Mouse (Mus musculus) heart, postnatal 0 days (tissue): ENCODE results near the gene Sigmar1. TPM values are rescaled to one million over a fixed set of nuclear protein-coding genes. Genes with fewer than 3 reads are reported as not detected.

Experiments
- ATAC-seq: fragments of 200-750 bp; cut with Nextera tagmentation; 2 replicates; pipeline ENCODE4 v1.8.0; 2017; ENCODE audit warnings: low read depth, moderate number of reproducible peaks, moderate library complexity; ENCODE audit not compliant: insufficient read depth
- DNase-seq: peaks from one replicate; pipeline ENCODE4 v3.0.0-alpha.2; 2016; ENCODE audit warnings: low spot score
- H3K27ac ChIP-seq: fragments of 300-500 bp; sonication (generic); 2 replicates; pipeline ENCODE4 v1.5.1; 2014; ENCODE audit warnings: low read depth, mild to moderate bottlenecking
- H3K27me3 ChIP-seq: fragments of 300-500 bp; sonication (generic); 2 replicates; pipeline ENCODE4 v1.6.1; 2014; ENCODE audit warnings: low read length, mixed read lengths; ENCODE audit not compliant: control insufficient read depth, insufficient read depth
- H3K36me3 ChIP-seq: fragments of 300-500 bp; sonication (generic); replicated peaks from 2 replicates; pipeline ENCODE4 v1.6.1; 2014; ENCODE audit warnings: low read length, mixed read lengths; ENCODE audit not compliant: control insufficient read depth, insufficient read depth
- H3K4me1 ChIP-seq: fragments of 300-500 bp; sonication (generic); 2 replicates; pipeline ENCODE4 v1.6.1; 2014; ENCODE audit warnings: antibody characterized with exemption; ENCODE audit not compliant: control insufficient read depth, insufficient read depth
- H3K4me2 ChIP-seq: fragments of 300-500 bp; sonication (generic); 2 replicates; pipeline ENCODE4 v1.6.1; 2014; ENCODE audit warnings: low read depth, mild to moderate bottlenecking, low read length, moderate library complexity
- H3K4me3 ChIP-seq: fragments of 300-500 bp; sonication (generic); 2 replicates; pipeline ENCODE4 v1.5.1; 2014; ENCODE audit warnings: low read depth, low read length
- H3K9ac ChIP-seq: fragments of 300-500 bp; sonication (generic); replicated peaks from 2 replicates; pipeline ENCODE4 v1.6.1; 2014; ENCODE audit warnings: low read depth, low read length, mixed read lengths
- H3K9me3 ChIP-seq: fragments of 300-500 bp; sonication (generic); replicated peaks from 2 replicates; pipeline ENCODE4 v1.6.1; 2016; ENCODE audit warnings: low read length; ENCODE audit not compliant: control insufficient read depth
- CTCF ChIP-seq: IDR thresholded peaks from 2 replicates; pipeline ENCODE4 v1.5.1; 2016; ENCODE audit warnings: antibody characterized with exemption, control low read depth, low read depth
- EP300 ChIP-seq: IDR thresholded peaks from 2 replicates; pipeline ENCODE4 v1.6.1; 2016; ENCODE audit warnings: antibody characterized with exemption, low read depth
- WGBS: fragments of 180-500 bp; shearing (Covaris S2); extraction: QIAGEN DNeasy Blood & Tissue Kit; methylation state at CpG from one replicate; pipeline ENCODE4 v1.1.7; 2014; 5-methylcytosine and 5-hydroxymethylcytosine counted together
- polyA plus RNA-seq: library from polyadenylated mRNA; unstranded; fragments of >200 nt; fragmentation: Nextera tagmentation; extraction: Ambion mirVana; gene quantifications from 2 replicates; pipeline ENCODE4 v1.2.1, GENCODE M21; 2015
- total RNA-seq: library from RNA; depleted of rRNA; stranded (reverse); fragments of >200 nt; gene quantifications from 2 replicates; pipeline ENCODE4 v1.2.3, GENCODE M21; 2014; ENCODE audit warnings: low replicate concordance

The Sigmar1 gene
- total and polyA plus RNA-seq, 2 experiments from 2014 or later: 33.4 to 57.4 TPM

DNA sequence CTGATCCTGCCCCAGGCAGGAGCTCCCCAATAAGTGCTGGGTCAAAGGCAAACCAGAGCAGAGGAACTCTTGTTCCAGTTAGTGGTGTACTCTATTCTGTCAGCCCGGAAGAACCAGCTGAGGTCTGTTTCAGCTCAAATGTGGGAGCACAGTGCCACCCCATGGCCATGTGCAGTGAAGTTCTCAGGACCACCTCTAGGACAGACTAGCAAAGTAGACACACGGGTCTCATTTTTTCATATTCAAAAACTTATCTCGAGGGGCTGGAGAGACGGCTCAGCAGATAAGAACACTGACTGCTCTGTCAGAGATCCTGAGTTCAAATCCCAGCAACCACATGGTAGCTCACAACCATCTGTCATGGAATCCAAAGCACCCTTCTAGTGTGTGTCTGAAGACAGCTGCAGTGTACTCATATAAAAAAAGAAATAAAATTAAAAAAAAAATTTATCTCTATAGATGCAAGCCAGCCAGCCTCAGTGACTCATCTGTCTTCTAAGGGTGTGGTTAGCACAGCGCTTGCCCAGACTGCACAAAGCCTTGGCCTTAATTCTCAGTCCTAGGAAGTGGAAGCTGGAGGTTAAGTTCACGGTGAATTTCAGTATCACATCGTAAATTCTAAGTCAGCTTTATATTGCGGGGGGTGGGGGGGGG is 18.2 kb downstream of the Sigmar1 start:
- H3K4me1 ChIP-seq: peaks cover 14% of the 10 kb centered on the region
- 35% methylated on average over 8 of the region's 8 CpGs for WGBS
- ATAC-seq: peak; percentile 59

DNA sequence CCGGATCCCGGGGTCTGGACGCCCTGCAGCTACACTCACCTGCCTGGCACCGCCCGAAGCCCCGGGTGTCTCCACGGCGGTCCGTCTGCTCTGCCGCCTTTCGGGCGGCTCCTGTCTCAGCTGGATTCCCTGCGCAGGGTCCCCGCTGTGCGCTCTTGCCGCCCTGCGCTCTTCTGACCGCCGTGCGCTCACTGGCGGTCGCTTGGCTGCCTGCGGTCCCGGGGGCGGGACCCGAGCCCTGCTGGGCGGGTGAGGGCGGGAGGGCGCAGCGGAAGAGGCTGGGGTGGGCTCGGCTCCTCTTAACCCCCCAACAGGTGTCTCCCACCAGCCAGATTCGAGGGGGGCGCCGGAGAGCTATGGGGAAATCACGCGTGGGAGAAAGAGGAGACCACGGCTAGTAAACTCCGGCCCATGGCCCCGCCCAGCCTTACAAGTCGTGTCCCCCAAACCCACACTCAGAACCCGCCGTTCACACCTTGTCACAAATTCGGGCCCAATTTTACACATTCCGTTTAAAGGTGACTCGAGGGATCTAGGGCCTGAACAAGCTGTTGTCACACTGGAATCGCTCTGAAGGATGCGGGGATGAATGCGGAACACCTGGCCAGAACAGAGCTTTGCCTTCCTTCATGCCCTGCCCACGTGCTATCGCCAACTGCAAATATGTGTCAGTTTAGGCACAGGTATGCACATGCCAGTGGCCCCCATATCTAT is 24.7 kb downstream of the Sigmar1 start, which contains the start of gene Arid3c:
TSS of gene Arid3c (minus strand) at position 91 of the 714 bp plus-strand sequence.
- Histone ChIP-seq H3K9ac (no peak within 1 kb of the TSS), H3K27ac (no peak within 1 kb of the TSS), H3K4me1 (0 out of 2 replicates have a peak, but pooled peaks cover 8% of the 10 kb centered on the region), H3K27me3 (peaks cover 68% of the 10 kb centered on the region), H3K9me3 (no peaks in the 10 kb centered on the region), H3K4me2 (peak within 1 kb of the TSS; percentile 62), H3K4me3 (peak within 1 kb of the TSS; percentile 46), H3K36me3 (no peaks in the 10 kb centered on the region)
- no peak for DNase-seq
- 2% methylated on average over 44 of the region's 50 CpGs for WGBS
- peak; percentile 52; the same call in 1 of the 2 replicates for ATAC-seq
- TF ChIP-seq CTCF: no peak
- TF ChIP-seq EP300: no peak

More for the DNA sequence above, 18.2 kb downstream of the Sigmar1 start:
- Histone ChIP-seq H3K4me3 (no peak overlapping the region), H3K27me3 (0 out of 2 replicates have a peak, but pooled peaks cover 8% of the 10 kb centered on the region), H3K9me3 (no peaks in the 10 kb centered on the region), H3K9ac (no peak overlapping the region), H3K36me3 (peaks cover 10% of the 10 kb centered on the region; the same call in 1 of the 2 replicates), H3K27ac (no peak overlapping the region), H3K4me2 (no peak overlapping the region)
- TF ChIP-seq EP300: no peak
- TF ChIP-seq CTCF: peak; percentile 83
- peak; percentile 67 for DNase-seq

DNA sequence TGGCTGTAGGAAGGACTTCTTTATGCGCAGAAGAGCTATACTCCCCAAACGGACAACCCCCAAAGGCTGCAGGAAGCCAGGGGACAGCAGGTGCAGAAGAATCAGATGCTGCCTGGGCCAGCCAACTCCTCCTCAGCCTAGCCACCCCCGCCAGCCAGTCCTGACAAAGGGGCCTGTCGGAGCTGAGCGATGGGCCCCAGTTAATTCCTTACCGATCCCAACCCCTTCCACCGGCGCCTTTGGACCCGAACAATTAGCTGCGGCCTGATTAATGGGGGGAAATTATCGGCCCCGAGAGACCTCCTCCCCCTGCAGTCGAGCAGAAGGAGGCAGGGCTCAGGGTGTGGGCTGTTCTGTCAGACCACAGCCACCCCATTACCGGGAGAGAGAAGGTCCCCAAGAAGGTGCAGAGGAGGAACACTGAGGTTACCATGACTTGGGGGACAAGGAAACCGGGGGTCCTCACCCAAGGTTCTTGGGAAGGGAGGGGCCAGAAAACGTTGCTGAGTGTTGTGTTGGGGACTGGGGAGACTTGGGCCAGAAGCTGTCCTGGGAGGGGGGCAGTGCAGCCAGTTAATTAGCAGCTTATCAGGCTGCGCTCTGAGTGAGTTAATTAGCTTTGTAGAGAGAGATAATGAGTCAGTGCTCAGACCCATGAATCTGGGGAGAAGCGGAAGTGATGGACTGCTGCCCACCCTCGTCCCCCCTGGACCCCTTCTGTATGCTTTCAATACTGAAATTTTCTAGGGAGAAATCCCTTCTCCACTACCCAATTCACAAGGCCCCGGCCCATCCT is 28.9 kb downstream of the Sigmar1 start:
- no peaks in the 10 kb centered on the region for H3K36me3 ChIP-seq
- no peak for TF ChIP-seq EP300
- no peak for TF ChIP-seq CTCF
- ATAC-seq (no peak), DNase-seq (no peak)
- H3K9ac ChIP-seq: no peak overlapping the region
- H3K27ac ChIP-seq: no peak overlapping the region
- H3K4me2 ChIP-seq: no peak overlapping the region
- peaks cover 17% of the 10 kb centered on the region for H3K4me1 ChIP-seq
- no peak overlapping the region for H3K4me3 ChIP-seq
- 19% methylated on average over 20 of the region's 20 CpGs for WGBS
- no peaks in the 10 kb centered on the region for H3K9me3 ChIP-seq
- H3K27me3 ChIP-seq: peaks cover 80% of the 10 kb centered on the region

DNA sequence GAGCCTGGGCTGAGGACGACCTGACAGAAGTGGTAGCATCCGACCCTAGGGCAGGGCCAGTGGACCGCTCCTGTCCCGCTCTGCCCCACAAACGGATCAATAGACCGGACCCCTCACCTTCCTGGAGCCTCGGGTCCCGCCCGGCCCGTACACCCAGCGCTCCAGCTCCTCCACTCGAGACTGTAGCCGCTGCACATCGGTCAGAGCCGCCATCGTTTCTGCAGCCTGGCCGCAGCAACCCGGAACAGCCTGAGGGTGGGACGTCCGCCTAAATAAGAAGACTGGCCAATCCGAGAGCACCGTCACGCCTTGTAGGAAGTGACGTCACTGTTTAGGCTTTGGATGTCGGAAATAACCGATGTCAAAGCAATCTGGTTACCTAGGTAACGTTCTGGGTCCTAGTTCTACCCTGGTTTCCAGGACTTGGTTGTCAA is 33.0 kb downstream of the Sigmar1 start, which contains the start of gene Dctn3:
TSS of gene Dctn3 (minus strand) at position 253 of the 434 bp plus-strand sequence.
- Histone ChIP-seq H3K27ac (no peak within 1 kb of the TSS), H3K9ac (peak within 1 kb of the TSS; percentile 89), H3K36me3 (peaks cover 20% of the 10 kb centered on the region), H3K4me2 (peak within 1 kb of the TSS; percentile 87), H3K27me3 (peaks cover 44% of the 10 kb centered on the region), H3K9me3 (no peaks in the 10 kb centered on the region), H3K4me1 (peaks cover 10% of the 10 kb centered on the region), H3K4me3 (peak within 1 kb of the TSS; percentile 96)
- peak; percentile 99 for DNase-seq
- ATAC-seq: peak; percentile 98
- TF ChIP-seq EP300 (no peak), CTCF (no peak)
- WGBS: under 1% methylated on average over 27 of the region's 27 CpGs

DNA sequence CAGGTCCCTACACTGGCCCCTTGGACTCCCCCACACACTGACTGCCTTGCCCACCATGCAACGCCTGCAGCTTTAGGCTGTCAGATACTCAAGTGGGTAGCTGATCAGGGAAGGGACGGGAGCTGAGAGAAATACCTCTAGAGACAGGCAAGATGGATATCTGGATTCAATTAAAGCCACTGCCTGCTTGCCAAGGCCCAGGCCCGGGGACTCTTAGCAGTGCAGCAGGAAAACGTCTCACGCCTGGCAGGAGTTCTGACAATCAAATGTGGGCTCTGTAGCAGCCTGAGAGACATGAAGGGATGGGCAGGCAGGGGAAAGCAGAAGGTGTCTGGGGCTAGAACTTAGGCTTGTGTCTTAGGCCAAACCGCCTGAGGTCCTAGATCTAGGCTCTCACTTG is 39.1 kb downstream of the Sigmar1 start:
- Histone ChIP-seq H3K27ac (no peak overlapping the region), H3K4me1 (peaks cover 16% of the 10 kb centered on the region), H3K4me3 (no peak overlapping the region), H3K36me3 (peaks cover 39% of the 10 kb centered on the region), H3K9me3 (no peaks in the 10 kb centered on the region), H3K9ac (no peak overlapping the region), H3K4me2 (no peak overlapping the region), H3K27me3 (no peaks in the 10 kb centered on the region)
- DNase-seq (no peak), ATAC-seq (no peak)
- TF ChIP-seq EP300: no peak
- TF ChIP-seq CTCF: no peak
- WGBS: 53% methylated on average over 6 of the region's 6 CpGs
